Mouse (Mus musculus) limb, embryonic 13.5 days (tissue): ENCODE measurements at regions not wholly inside any gene's neighbourhood (a gene's known extent, or its start where the extent isn't known, plus 50 kb on each side); places are given as distances from the start of the nearest gene placed in this dataset.

Experiments
- ATAC-seq: fragments of 200-750 bp; cut with Nextera tagmentation; 2 replicates; pipeline ENCODE4 v1.8.0; 2017; ENCODE audit warnings: low read depth, moderate number of reproducible peaks, moderate TSS enrichment; ENCODE audit not compliant: low FRiP score
- H3K27ac ChIP-seq: fragments of 300-500 bp; sonication (generic); 2 replicates; pipeline ENCODE4 v1.5.1; 2015; ENCODE audit warnings: inconsistent platforms, mild to moderate bottlenecking, moderate library complexity
- H3K27me3 ChIP-seq: fragments of 300-500 bp; sonication (generic); 2 replicates; pipeline ENCODE4 v1.6.1; 2015; ENCODE audit warnings: mild to moderate bottlenecking, inconsistent platforms
- H3K36me3 ChIP-seq: fragments of 300-500 bp; sonication (generic); 2 replicates; pipeline ENCODE4 v1.6.1; 2015; ENCODE audit warnings: inconsistent platforms, mild to moderate bottlenecking, moderate library complexity
- H3K4me1 ChIP-seq: fragments of 300-500 bp; sonication (generic); 2 replicates; pipeline ENCODE4 v1.6.1; 2015; ENCODE audit warnings: inconsistent platforms
- H3K4me2 ChIP-seq: fragments of 300-500 bp; sonication (generic); replicated peaks from 2 replicates; pipeline ENCODE4 v1.6.1; 2015; ENCODE audit warnings: inconsistent platforms, mild to moderate bottlenecking, moderate library complexity
- H3K4me3 ChIP-seq: fragments of 300-500 bp; sonication (generic); 2 replicates; pipeline ENCODE4 v1.5.1; 2015; ENCODE audit warnings: moderate library complexity, mild to moderate bottlenecking, inconsistent platforms
- H3K9ac ChIP-seq: fragments of 300-500 bp; sonication (generic); 2 replicates; pipeline ENCODE4 v1.6.1; 2015; ENCODE audit warnings: mild to moderate bottlenecking, inconsistent platforms
- H3K9me3 ChIP-seq: fragments of 300-500 bp; sonication (generic); 2 replicates; pipeline ENCODE4 v1.6.1; 2016; ENCODE audit warnings: inconsistent platforms
- WGBS: fragments of 180-500 bp; shearing (Covaris S2); methylation state at CpG from one replicate; pipeline ENCODE4 v1.1.7; 2015; 5-methylcytosine and 5-hydroxymethylcytosine counted together

- no peaks in the 10 kb centered on the region for H3K27me3 ChIP-seq
- no peaks in the 10 kb centered on the region for H3K36me3 ChIP-seq
- WGBS: 34% methylated on average over 4 of the region's 4 CpGs
- H3K4me3 ChIP-seq: no peak overlapping the region
- no peaks in the 10 kb centered on the region for H3K9me3 ChIP-seq
- no peak overlapping the region for H3K27ac ChIP-seq
- H3K4me1 ChIP-seq: peaks cover 21% of the 10 kb centered on the region
- no peak overlapping the region for H3K4me2 ChIP-seq
- H3K9ac ChIP-seq: no peak overlapping the region
- ATAC-seq: no peak; the same call in 1 of the 2 replicates
Observed at GRCm38 (mm10) chr16:70244205-70244756, 69.5 kb upstream of the Gbe1 start.

DNA sequence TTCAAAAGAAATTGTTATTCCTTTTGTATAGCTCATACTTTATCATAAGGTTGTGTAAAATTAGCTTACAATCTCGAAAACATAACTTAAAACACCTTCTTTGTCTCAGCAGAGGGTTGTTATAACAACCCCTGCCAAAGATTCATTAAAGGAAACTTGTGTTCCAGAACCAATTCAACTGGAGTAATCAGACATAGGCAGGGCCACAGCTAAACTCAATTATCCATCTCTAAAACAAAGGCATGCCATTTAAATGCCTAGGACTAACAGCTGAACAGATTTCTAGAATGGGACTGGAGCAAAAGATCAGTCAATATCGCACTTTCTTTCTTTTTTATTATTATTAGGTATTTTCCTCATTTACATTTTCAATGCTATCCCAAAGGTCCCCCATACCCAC, 68.8 kb upstream of the Gbe1 start:
- no peaks in the 10 kb centered on the region for H3K9me3 ChIP-seq
- H3K9ac ChIP-seq: no peak overlapping the region
- peaks cover 15% of the 10 kb centered on the region for H3K4me1 ChIP-seq
- no peaks in the 10 kb centered on the region for H3K27me3 ChIP-seq
- ATAC-seq: no peak
- H3K36me3 ChIP-seq: no peaks in the 10 kb centered on the region
- H3K27ac ChIP-seq: no peak overlapping the region
- no peak overlapping the region for H3K4me2 ChIP-seq
- 80% methylated on average over 2 of the region's 2 CpGs for WGBS
- no peak overlapping the region for H3K4me3 ChIP-seq

DNA sequence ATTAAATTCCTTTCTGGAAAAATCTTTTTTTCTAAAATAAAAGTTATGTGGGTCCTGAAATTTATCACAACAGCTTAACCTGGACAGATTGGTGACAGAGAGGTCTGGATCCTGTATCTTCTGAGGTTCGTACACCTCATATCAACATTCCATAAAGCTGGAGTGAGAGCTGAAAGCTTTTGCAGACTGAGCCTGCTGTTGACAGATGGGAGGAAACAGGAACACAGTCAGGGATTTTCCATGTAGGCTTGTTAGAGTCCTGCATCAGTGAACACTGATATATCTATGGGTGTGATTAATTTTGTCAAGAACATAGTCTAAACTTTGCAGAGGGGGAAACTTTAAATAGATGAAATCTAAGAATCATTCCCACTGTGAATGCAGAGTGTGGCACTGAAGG, 54.4 kb upstream of the Gbe1 start:
- H3K27ac ChIP-seq: no peak overlapping the region
- no peak for ATAC-seq
- 35% methylated on average over 1 of the region's 1 CpGs for WGBS

DNA sequence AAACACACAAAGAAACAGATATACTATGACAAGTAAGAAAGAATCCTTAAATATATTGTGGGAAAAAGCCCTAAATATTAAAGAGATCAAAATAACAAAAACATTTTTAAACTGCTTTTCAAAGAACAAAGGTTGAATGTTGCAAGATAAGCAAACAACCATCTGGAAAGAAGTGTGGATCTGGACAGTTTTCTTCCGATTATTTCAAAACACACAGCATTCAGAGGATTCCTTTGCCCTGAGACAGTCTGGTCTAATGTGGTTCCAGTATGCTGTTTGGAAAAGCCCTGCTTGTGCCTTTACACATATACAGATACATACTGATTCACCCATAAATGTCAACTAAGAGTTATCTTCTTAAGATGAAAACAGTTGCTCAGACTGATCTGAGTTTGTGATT, 53.6 kb upstream of the Gbe1 start:
- Histone ChIP-seq H3K4me1 (no peaks in the 10 kb centered on the region), H3K9me3 (no peaks in the 10 kb centered on the region), H3K27ac (no peak overlapping the region), H3K9ac (no peak overlapping the region), H3K4me2 (no peak overlapping the region), H3K36me3 (no peaks in the 10 kb centered on the region), H3K27me3 (no peaks in the 10 kb centered on the region), H3K4me3 (no peak overlapping the region)
- ATAC-seq: no peak
- WGBS: 82% methylated on average over 1 of the region's 1 CpGs

More for the DNA sequence above, 54.4 kb upstream of the Gbe1 start:
- no peak overlapping the region for H3K4me3 ChIP-seq
- no peaks in the 10 kb centered on the region for H3K9me3 ChIP-seq
- no peaks in the 10 kb centered on the region for H3K27me3 ChIP-seq
- H3K9ac ChIP-seq: no peak overlapping the region
- no peak overlapping the region for H3K4me2 ChIP-seq
- no peaks in the 10 kb centered on the region for H3K4me1 ChIP-seq
- no peaks in the 10 kb centered on the region for H3K36me3 ChIP-seq
